Mouse (Mus musculus): ENCODE results near the gene Gm3045.

GRCm38 (mm10) chr13:56458001-56458400, 31.6 kb downstream of the Gm3045 start:
- no peak for TF ChIP-seq CTCF (IDR thresholded peaks at IDR 0.05; ENCODE audit: control insufficient read depth, insufficient read depth, insufficient replicate concordance, low read depth, low read length)
- TF ChIP-seq POLR2A (IDR thresholded peaks at IDR 0.05; ENCODE audit: control insufficient read depth, low read depth, low read length), result no peak
